Mouse (Mus musculus): ENCODE measurements around the gene 1700067P10Rik. TPM values are rescaled to one million over a fixed set of nuclear protein-coding genes. Genes with fewer than 3 reads are reported as not detected.
A peak's percentile ranks its signal among the peaks of the same experiment; 100 is the strongest.

1700067P10Rik gene
- polyA plus RNA-seq, 1 experiment from 2014 or later: not detected

DNA sequence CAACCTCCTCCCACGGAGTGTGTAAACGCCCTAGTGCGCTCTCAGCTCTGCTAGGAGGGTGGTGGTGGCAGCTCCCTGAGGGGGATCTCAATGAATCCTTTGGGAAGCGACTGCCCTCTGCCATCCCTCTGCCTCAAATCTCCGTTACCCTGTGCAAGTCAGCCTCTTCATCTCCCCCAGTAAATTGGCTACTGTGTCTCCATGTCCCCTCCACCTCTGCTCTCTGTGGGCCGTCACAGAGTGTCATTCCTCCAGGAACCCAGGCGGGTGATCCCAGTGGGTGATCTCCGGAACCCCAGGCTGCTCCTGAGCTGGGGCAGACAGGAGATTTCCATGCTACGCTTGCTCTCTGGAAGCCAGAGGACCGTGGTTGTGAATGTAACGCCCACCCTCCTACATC, 10.2 kb downstream of the 1700067P10Rik start:
- 0 out of 2 replicates have a peak overlapping the region, but pooled peaks have one; percentile 63 for H3K4me2 ChIP-seq (ENCODE audit: low read depth, low read length)
- DNase-seq (ENCODE audit: low spot score): no peak
- no peak overlapping the region for H3K27ac ChIP-seq (replicated peaks; ENCODE audit: low read depth, low read length)
- peaks cover 59% of the 10 kb centered on the region for H3K27me3 ChIP-seq (replicated peaks; ENCODE audit: control insufficient read depth, insufficient read depth, low read length)
- H3K36me3 ChIP-seq (ENCODE audit: control insufficient read depth, insufficient read depth, low read length): no peaks in the 10 kb centered on the region
- H3K9ac ChIP-seq (ENCODE audit: low read depth, low read length): no peak overlapping the region
- no peak for ATAC-seq (ENCODE audit: low read depth)
- no peaks in the 10 kb centered on the region for H3K9me3 ChIP-seq (ENCODE audit: control insufficient read depth, low read length)
- H3K4me3 ChIP-seq (ENCODE audit: low read depth, low read length): no peak overlapping the region
- WGBS: 17% methylated on average over 11 of the region's 11 CpGs
- peaks cover 35% of the 10 kb centered on the region for H3K4me1 ChIP-seq (ENCODE audit: control insufficient read depth, insufficient read depth, low read length)

GRCm38 (mm10) chr17:48100441-48101417, 11.6 kb downstream of the 1700067P10Rik start:
- Histone ChIP-seq H3K27ac (replicated peaks; ENCODE audit: low read depth, low read length) (no peak overlapping the region), H3K4me2 (ENCODE audit: low read depth, low read length) (peak overlapping the region; percentile 46), H3K4me1 (ENCODE audit: control insufficient read depth, insufficient read depth, low read length) (peaks cover 31% of the 10 kb centered on the region), H3K36me3 (ENCODE audit: control insufficient read depth, insufficient read depth, low read length) (no peaks in the 10 kb centered on the region), H3K9me3 (ENCODE audit: control insufficient read depth, low read length) (no peaks in the 10 kb centered on the region), H3K9ac (ENCODE audit: low read depth, low read length) (no peak overlapping the region), H3K4me3 (ENCODE audit: low read depth, low read length) (peak overlapping the region; percentile 30), H3K27me3 (replicated peaks; ENCODE audit: control insufficient read depth, insufficient read depth, low read length) (peaks cover 46% of the 10 kb centered on the region)
- 13% methylated on average over 20 of the region's 21 CpGs for WGBS
- ATAC-seq (ENCODE audit: low read depth) (peak; percentile 77), DNase-seq (ENCODE audit: low spot score) (peak; percentile 92)

- H3K4me2 ChIP-seq (ENCODE audit: low read depth, low read length): no peak overlapping the region
- H3K9me3 ChIP-seq (ENCODE audit: control insufficient read depth, low read length): no peaks in the 10 kb centered on the region
- no peak for DNase-seq (ENCODE audit: low spot score)
- WGBS: 49% methylated on average over 4 of the region's 4 CpGs
- H3K4me1 ChIP-seq (ENCODE audit: control insufficient read depth, insufficient read depth, low read length): no peaks in the 10 kb centered on the region
- H3K27ac ChIP-seq (replicated peaks; ENCODE audit: low read depth, low read length): no peak overlapping the region
- H3K36me3 ChIP-seq (ENCODE audit: control insufficient read depth, insufficient read depth, low read length): no peaks in the 10 kb centered on the region
- ATAC-seq (ENCODE audit: low read depth): no peak
- no peak overlapping the region for H3K9ac ChIP-seq (ENCODE audit: low read depth, low read length)
- H3K4me3 ChIP-seq (ENCODE audit: low read depth, low read length): no peak overlapping the region
- H3K27me3 ChIP-seq (replicated peaks; ENCODE audit: control insufficient read depth, insufficient read depth, low read length): no peaks in the 10 kb centered on the region
These were observed 18.2 kb downstream of the 1700067P10Rik start for GRCm38 (mm10) chr17:48107333-48107732.

DNA sequence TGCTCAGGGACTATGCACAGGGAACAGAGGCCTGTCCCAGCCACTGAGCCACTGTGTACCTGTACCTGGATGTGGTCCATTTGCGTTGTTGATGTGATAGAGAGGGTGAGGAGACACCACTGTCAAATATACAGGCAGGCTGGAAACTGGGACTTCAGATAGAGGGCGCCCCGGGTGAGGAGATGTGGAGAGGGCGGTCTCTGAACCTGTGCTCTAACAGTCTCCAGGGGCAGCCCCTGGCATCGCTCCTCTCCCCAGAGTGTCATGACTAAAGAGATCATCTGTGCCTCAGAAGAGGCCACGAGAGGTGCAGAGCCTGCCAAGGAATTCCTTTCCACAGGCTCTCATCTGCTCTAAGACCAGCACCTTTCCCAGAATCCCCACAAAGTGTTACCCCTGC, 18.7 kb downstream of the 1700067P10Rik start:
- Histone ChIP-seq H3K4me2 (ENCODE audit: low read depth, low read length) (no peak overlapping the region), H3K36me3 (ENCODE audit: control insufficient read depth, insufficient read depth, low read length) (no peaks in the 10 kb centered on the region), H3K27me3 (replicated peaks; ENCODE audit: control insufficient read depth, insufficient read depth, low read length) (no peaks in the 10 kb centered on the region), H3K9me3 (ENCODE audit: control insufficient read depth, low read length) (no peaks in the 10 kb centered on the region), H3K27ac (replicated peaks; ENCODE audit: low read depth, low read length) (no peak overlapping the region), H3K4me1 (ENCODE audit: control insufficient read depth, insufficient read depth, low read length) (no peaks in the 10 kb centered on the region), H3K4me3 (ENCODE audit: low read depth, low read length) (no peak overlapping the region), H3K9ac (ENCODE audit: low read depth, low read length) (no peak overlapping the region)
- no peak for ATAC-seq (ENCODE audit: low read depth)
- WGBS: 63% methylated on average over 6 of the region's 6 CpGs
- DNase-seq (ENCODE audit: low spot score): no peak

GRCm38 (mm10) chr17:48108520-48108919, 19.4 kb downstream of the 1700067P10Rik start:
- Histone ChIP-seq H3K27ac (replicated peaks; ENCODE audit: low read depth, low read length) (no peak overlapping the region), H3K9me3 (ENCODE audit: control insufficient read depth, low read length) (no peaks in the 10 kb centered on the region), H3K36me3 (ENCODE audit: control insufficient read depth, insufficient read depth, low read length) (no peaks in the 10 kb centered on the region), H3K4me3 (ENCODE audit: low read depth, low read length) (no peak overlapping the region), H3K4me1 (ENCODE audit: control insufficient read depth, insufficient read depth, low read length) (no peaks in the 10 kb centered on the region), H3K27me3 (replicated peaks; ENCODE audit: control insufficient read depth, insufficient read depth, low read length) (no peaks in the 10 kb centered on the region), H3K4me2 (ENCODE audit: low read depth, low read length) (no peak overlapping the region), H3K9ac (ENCODE audit: low read depth, low read length) (no peak overlapping the region)
- no peak for DNase-seq (ENCODE audit: low spot score)
- WGBS: 74% methylated on average over 3 of the region's 3 CpGs
- ATAC-seq (ENCODE audit: low read depth): no peak

- H3K9ac ChIP-seq (ENCODE audit: low read depth, low read length): no peak overlapping the region
- H3K27ac ChIP-seq (replicated peaks; ENCODE audit: low read depth, low read length): no peak overlapping the region
- H3K4me1 ChIP-seq (ENCODE audit: control insufficient read depth, insufficient read depth, low read length): no peaks in the 10 kb centered on the region
- no peaks in the 10 kb centered on the region for H3K27me3 ChIP-seq (replicated peaks; ENCODE audit: control insufficient read depth, insufficient read depth, low read length)
- no peaks in the 10 kb centered on the region for H3K36me3 ChIP-seq (ENCODE audit: control insufficient read depth, insufficient read depth, low read length)
- no peaks in the 10 kb centered on the region for H3K9me3 ChIP-seq (ENCODE audit: control insufficient read depth, low read length)
- no peak overlapping the region for H3K4me3 ChIP-seq (ENCODE audit: low read depth, low read length)
- no peak overlapping the region for H3K4me2 ChIP-seq (ENCODE audit: low read depth, low read length)
- ATAC-seq (ENCODE audit: low read depth) (no peak), DNase-seq (ENCODE audit: low spot score) (no peak)
- 44% methylated on average over 8 of the region's 8 CpGs for WGBS
These were observed 21.6 kb downstream of the 1700067P10Rik start for GRCm38 (mm10) chr17:48110547-48111287.

DNA sequence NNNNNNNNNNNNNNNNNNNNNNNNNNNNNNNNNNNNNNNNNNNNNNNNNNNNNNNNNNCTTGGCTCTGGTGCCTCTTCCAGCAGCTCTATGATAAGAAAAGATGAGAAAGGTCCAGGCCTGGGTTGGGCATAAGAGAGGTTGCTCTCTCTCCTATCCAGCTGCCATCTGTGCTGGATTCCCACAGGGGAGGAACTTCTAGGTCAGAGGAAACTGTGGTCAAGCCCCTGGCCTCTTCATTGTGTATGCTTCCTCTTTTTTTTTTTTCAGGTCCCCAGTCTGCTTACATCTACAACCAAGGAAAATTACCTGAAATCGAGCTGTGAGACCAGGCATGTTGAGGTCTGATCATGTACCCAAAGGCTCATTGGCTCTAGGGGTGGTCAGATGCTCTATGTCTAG, 29.5 kb downstream of the 1700067P10Rik start:
- Histone ChIP-seq H3K4me3 (ENCODE audit: low read depth, low read length) (no peak overlapping the region), H3K27ac (replicated peaks; ENCODE audit: low read depth, low read length) (no peak overlapping the region), H3K4me1 (ENCODE audit: control insufficient read depth, insufficient read depth, low read length) (no peaks in the 10 kb centered on the region), H3K27me3 (replicated peaks; ENCODE audit: control insufficient read depth, insufficient read depth, low read length) (no peaks in the 10 kb centered on the region), H3K4me2 (ENCODE audit: low read depth, low read length) (no peak overlapping the region), H3K9ac (ENCODE audit: low read depth, low read length) (no peak overlapping the region), H3K36me3 (ENCODE audit: control insufficient read depth, insufficient read depth, low read length) (no peaks in the 10 kb centered on the region), H3K9me3 (ENCODE audit: control insufficient read depth, low read length) (0 out of 2 replicates have a peak, but pooled peaks cover 4% of the 10 kb centered on the region)
- ATAC-seq (ENCODE audit: low read depth) (no peak), DNase-seq (ENCODE audit: low spot score) (no peak)
- 67% methylated on average over 1 of the region's 1 CpGs for WGBS

DNA sequence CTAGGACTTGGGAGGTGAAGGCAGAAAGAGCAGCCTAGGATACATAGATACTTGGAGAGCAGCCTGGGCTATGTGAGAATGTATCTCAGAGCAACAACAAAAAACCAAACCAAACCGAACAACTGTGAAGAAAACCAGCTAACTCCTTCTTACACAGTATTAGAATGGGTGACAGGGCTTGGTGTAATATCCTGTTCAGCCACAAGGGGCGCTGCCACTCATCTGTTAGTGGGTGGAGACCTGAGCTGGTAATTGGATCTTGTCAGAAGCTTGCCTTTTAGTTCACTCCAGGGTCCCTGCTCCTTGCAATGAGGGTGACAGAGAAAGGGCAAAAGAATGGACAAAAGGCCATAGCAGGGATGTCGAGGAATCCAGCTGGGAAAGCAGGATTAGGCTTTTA, 30.5 kb downstream of the 1700067P10Rik start:
- ATAC-seq (ENCODE audit: low read depth): peak; percentile 74; the same call in 1 of the 2 replicates

More for the DNA sequence above, 30.5 kb downstream of the 1700067P10Rik start:
- H3K36me3 ChIP-seq (ENCODE audit: control insufficient read depth, insufficient read depth, low read length): no peaks in the 10 kb centered on the region
- DNase-seq (ENCODE audit: low spot score): peak; percentile 67
- 0 out of 2 replicates have a peak, but pooled peaks cover 4% of the 10 kb centered on the region for H3K9me3 ChIP-seq (ENCODE audit: control insufficient read depth, low read length)
- H3K27ac ChIP-seq (replicated peaks; ENCODE audit: low read depth, low read length): no peak overlapping the region
- H3K9ac ChIP-seq (ENCODE audit: low read depth, low read length): no peak overlapping the region
- no peaks in the 10 kb centered on the region for H3K4me1 ChIP-seq (ENCODE audit: control insufficient read depth, insufficient read depth, low read length)
- no peaks in the 10 kb centered on the region for H3K27me3 ChIP-seq (replicated peaks; ENCODE audit: control insufficient read depth, insufficient read depth, low read length)
- no peak overlapping the region for H3K4me3 ChIP-seq (ENCODE audit: low read depth, low read length)
- WGBS: 26% methylated on average over 3 of the region's 3 CpGs
- no peak overlapping the region for H3K4me2 ChIP-seq (ENCODE audit: low read depth, low read length)

All from embryonic facial prominence, embryonic 14.5 days (tissue).